Mouse (Mus musculus): Measurements from ENCODE around the gene Ccdc74a. TPM values are rescaled to one million over a fixed set of nuclear protein-coding genes. Genes with fewer than 3 reads are reported as not detected.

Gene Ccdc74a
- polyA plus RNA-seq, 1 experiment from 2014 or later = 2.5 TPM

- Histone ChIP-seq H3K4me1 (replicated peaks) (peaks cover 48% of the 10 kb centered on the region), H3K9ac (no peak overlapping the region), H3K4me3 (replicated peaks) (no peak overlapping the region), H3K4me2 (no peak overlapping the region), H3K36me3 (replicated peaks) (peaks cover 55% of the 10 kb centered on the region), H3K9me3 (replicated peaks) (no peaks in the 10 kb centered on the region), H3K27ac (replicated peaks) (no peak overlapping the region), H3K27me3 (no peaks in the 10 kb centered on the region)
- WGBS (ENCODE audit: insufficient replicate concordance) = 80% methylated on average over 8 of the region's 8 CpGs
- no peak for ATAC-seq (ENCODE audit: insufficient read depth)
These were observed 4.0 kb upstream of the Ccdc74a start for GRCm38 (mm10) chr16:17642311-17642710.

DNA sequence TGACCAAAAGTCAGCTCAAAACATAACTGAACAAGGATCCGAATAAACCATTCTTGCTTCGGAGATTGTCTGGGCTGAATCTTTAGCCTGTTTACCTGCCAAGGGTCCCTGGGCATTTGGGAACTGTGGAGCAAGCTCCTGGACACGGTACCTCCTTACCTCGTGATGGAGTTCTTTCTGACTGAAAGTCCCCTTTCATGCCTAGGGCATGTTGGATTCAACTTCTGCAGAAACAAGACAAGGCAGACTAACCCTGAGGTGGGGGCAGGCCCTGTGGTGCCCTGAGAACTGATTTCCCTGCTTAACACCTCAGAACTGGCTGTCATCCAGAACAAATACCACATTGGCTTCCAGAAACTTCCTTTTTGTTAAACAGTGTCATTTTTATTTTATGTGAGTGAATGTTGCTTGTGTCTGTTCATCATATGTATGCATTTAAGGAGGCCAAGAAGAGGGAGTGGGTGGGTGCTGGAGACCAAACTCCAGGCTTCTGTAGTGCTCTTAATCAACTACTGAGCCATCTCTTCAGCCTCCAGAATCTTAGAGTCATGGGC is 2.8 kb upstream of the Ccdc74a start:
- Histone ChIP-seq H3K27ac (replicated peaks) (no peak overlapping the region), H3K9ac (no peak overlapping the region), H3K27me3 (no peaks in the 10 kb centered on the region), H3K4me1 (replicated peaks) (peaks cover 42% of the 10 kb centered on the region), H3K36me3 (replicated peaks) (peaks cover 49% of the 10 kb centered on the region), H3K9me3 (replicated peaks) (no peaks in the 10 kb centered on the region), H3K4me2 (no peak overlapping the region), H3K4me3 (replicated peaks) (no peak overlapping the region)
- WGBS (ENCODE audit: insufficient replicate concordance) = 82% methylated on average over 4 of the region's 4 CpGs
- ATAC-seq (ENCODE audit: insufficient read depth) = no peak

GRCm38 (mm10) chr16:17647156-17647555 is 886 bp downstream of the Ccdc74a start:
- H3K4me1 ChIP-seq (replicated peaks) = peaks cover 30% of the 10 kb centered on the region
- H3K9me3 ChIP-seq (replicated peaks) = no peaks in the 10 kb centered on the region
- H3K27me3 ChIP-seq = no peaks in the 10 kb centered on the region
- peak overlapping the region; percentile 62; the same call in 1 of the 2 replicates for H3K9ac ChIP-seq
- 0 out of 2 replicates have a peak overlapping the region, but pooled peaks have one; percentile 71 for H3K27ac ChIP-seq (replicated peaks)
- peak overlapping the region; percentile 58 for H3K4me3 ChIP-seq (replicated peaks)
- H3K4me2 ChIP-seq = peak overlapping the region; percentile 94
- ATAC-seq (ENCODE audit: insufficient read depth) = no peak
- WGBS (ENCODE audit: insufficient replicate concordance) = 50% methylated on average over 1 of the region's 1 CpGs
- H3K36me3 ChIP-seq (replicated peaks) = peaks cover 34% of the 10 kb centered on the region

GRCm38 (mm10) chr16:17647566-17648340 is 1.5 kb downstream of the Ccdc74a start:
- H3K36me3 ChIP-seq (replicated peaks) = peaks cover 34% of the 10 kb centered on the region
- H3K27ac ChIP-seq (replicated peaks) = no peak overlapping the region
- 0 out of 2 replicates have a peak overlapping the region, but pooled peaks have one; percentile 94 for H3K4me2 ChIP-seq
- H3K9ac ChIP-seq = no peak overlapping the region
- peaks cover 30% of the 10 kb centered on the region for H3K4me1 ChIP-seq (replicated peaks)
- no peaks in the 10 kb centered on the region for H3K27me3 ChIP-seq
- WGBS (ENCODE audit: insufficient replicate concordance) = 91% methylated on average over 10 of the region's 10 CpGs
- no peak overlapping the region for H3K4me3 ChIP-seq (replicated peaks)
- no peaks in the 10 kb centered on the region for H3K9me3 ChIP-seq (replicated peaks)
- no peak for ATAC-seq (ENCODE audit: insufficient read depth)

GRCm38 (mm10) chr16:17649925-17650605 is 3.8 kb downstream of the Ccdc74a start:
- Histone ChIP-seq H3K27me3 (no peaks in the 10 kb centered on the region), H3K9ac (no peak overlapping the region), H3K4me3 (replicated peaks) (no peak overlapping the region), H3K4me2 (no peak overlapping the region), H3K27ac (replicated peaks) (no peak overlapping the region), H3K36me3 (replicated peaks) (peaks cover 49% of the 10 kb centered on the region), H3K4me1 (replicated peaks) (peaks cover 28% of the 10 kb centered on the region), H3K9me3 (replicated peaks) (no peaks in the 10 kb centered on the region)
- WGBS (ENCODE audit: insufficient replicate concordance) = 76% methylated on average over 16 of the region's 16 CpGs
- ATAC-seq (ENCODE audit: insufficient read depth) = no peak

- Histone ChIP-seq H3K9me3 (replicated peaks) (no peaks in the 10 kb centered on the region), H3K9ac (no peak overlapping the region), H3K4me2 (no peak overlapping the region), H3K4me1 (replicated peaks) (peaks cover 21% of the 10 kb centered on the region), H3K4me3 (replicated peaks) (no peak overlapping the region), H3K36me3 (replicated peaks) (peaks cover 55% of the 10 kb centered on the region), H3K27me3 (no peaks in the 10 kb centered on the region), H3K27ac (replicated peaks) (no peak overlapping the region)
- no peak for ATAC-seq (ENCODE audit: insufficient read depth)
- WGBS (ENCODE audit: insufficient replicate concordance) = 77% methylated on average over 1 of the region's 1 CpGs
These were observed 4.4 kb downstream of the Ccdc74a start for GRCm38 (mm10) chr16:17650711-17651110.

GRCm38 (mm10) chr16:17652607-17653006 is 6.3 kb downstream of the Ccdc74a start:
- Histone ChIP-seq H3K4me3 (replicated peaks) (no peak overlapping the region), H3K27ac (replicated peaks) (no peak overlapping the region), H3K36me3 (replicated peaks) (peaks cover 60% of the 10 kb centered on the region), H3K9ac (no peak overlapping the region), H3K4me2 (no peak overlapping the region), H3K9me3 (replicated peaks) (no peaks in the 10 kb centered on the region), H3K27me3 (no peaks in the 10 kb centered on the region), H3K4me1 (replicated peaks) (peaks cover 8% of the 10 kb centered on the region)
- 84% methylated on average over 4 of the region's 4 CpGs for WGBS (ENCODE audit: insufficient replicate concordance)
- no peak for ATAC-seq (ENCODE audit: insufficient read depth)

DNA sequence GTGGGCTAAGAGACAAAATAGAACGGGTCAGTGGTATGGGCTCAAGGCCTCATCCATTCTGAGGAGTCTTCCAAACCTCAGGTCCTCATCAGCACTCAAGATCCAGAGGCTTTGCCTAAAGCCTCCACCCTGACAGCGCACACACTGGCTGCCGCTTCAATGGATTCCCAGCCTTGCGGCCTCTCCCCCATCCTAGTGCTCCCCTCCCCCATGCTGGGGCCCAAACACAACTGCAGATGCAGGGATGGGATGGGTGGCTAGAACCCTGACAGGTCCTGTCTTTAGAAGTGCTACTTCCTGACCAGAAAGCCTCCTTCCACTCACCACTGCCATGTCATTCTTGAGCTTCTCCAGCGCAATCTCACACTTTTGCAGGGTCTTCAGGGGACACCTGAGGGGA is 7.3 kb downstream of the Ccdc74a start:
- Histone ChIP-seq H3K9ac (no peak overlapping the region), H3K27me3 (no peaks in the 10 kb centered on the region), H3K27ac (replicated peaks) (no peak overlapping the region), H3K4me1 (replicated peaks) (0 out of 2 replicates have a peak, but pooled peaks cover 4% of the 10 kb centered on the region), H3K9me3 (replicated peaks) (no peaks in the 10 kb centered on the region), H3K4me3 (replicated peaks) (no peak overlapping the region), H3K36me3 (replicated peaks) (peaks cover 68% of the 10 kb centered on the region), H3K4me2 (no peak overlapping the region)
- ATAC-seq (ENCODE audit: insufficient read depth) = no peak
- WGBS (ENCODE audit: insufficient replicate concordance) = 87% methylated on average over 5 of the region's 5 CpGs

- 77% methylated on average over 4 of the region's 4 CpGs for WGBS (ENCODE audit: insufficient replicate concordance)
- Histone ChIP-seq H3K36me3 (replicated peaks) (peaks cover 70% of the 10 kb centered on the region), H3K4me2 (no peak overlapping the region), H3K9ac (no peak overlapping the region), H3K27ac (replicated peaks) (no peak overlapping the region), H3K4me1 (replicated peaks) (0 out of 2 replicates have a peak, but pooled peaks cover 4% of the 10 kb centered on the region), H3K9me3 (replicated peaks) (no peaks in the 10 kb centered on the region), H3K27me3 (no peaks in the 10 kb centered on the region), H3K4me3 (replicated peaks) (no peak overlapping the region)
- no peak for ATAC-seq (ENCODE audit: insufficient read depth)
These were observed 8.0 kb downstream of the Ccdc74a start for GRCm38 (mm10) chr16:17654188-17654795.

DNA sequence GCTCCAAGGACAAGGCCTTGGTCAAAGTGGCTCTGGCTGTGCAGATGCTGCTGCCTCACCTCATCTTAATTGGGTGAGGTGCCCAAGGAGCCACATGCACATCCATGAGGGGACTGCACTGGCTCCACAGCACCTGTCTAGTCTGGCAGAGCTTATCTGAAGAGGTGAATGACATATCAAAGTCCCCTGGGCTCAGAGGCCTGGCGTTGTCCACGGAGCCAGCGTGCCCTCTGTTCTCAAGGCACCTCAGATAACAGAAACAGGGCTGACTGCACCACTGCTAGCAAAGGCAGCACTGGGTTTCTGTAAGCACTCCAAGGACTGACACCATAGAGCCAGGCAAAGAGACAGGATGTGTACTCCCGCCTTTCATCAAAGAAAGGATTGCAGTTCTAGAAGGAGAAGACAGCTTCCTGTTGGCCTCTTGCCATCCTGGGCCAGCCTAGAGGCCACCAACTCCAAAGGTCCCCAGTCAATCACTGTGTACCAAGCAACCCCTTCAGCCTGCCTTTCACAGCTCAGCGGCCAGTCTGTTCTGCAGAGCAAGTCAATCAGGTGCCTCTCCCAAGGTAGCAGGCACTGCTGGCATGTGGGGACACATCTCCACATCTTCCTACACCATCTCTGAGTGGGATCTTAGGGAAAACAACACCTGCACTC is 10.1 kb downstream of the Ccdc74a start:
- ATAC-seq (ENCODE audit: insufficient read depth) = no peak
- Histone ChIP-seq H3K27ac (replicated peaks) (no peak overlapping the region), H3K4me3 (replicated peaks) (no peak overlapping the region), H3K4me1 (replicated peaks) (0 out of 2 replicates have a peak, but pooled peaks cover 4% of the 10 kb centered on the region), H3K36me3 (replicated peaks) (peaks cover 72% of the 10 kb centered on the region), H3K4me2 (no peak overlapping the region), H3K27me3 (no peaks in the 10 kb centered on the region), H3K9me3 (replicated peaks) (no peaks in the 10 kb centered on the region), H3K9ac (no peak overlapping the region)
- WGBS (ENCODE audit: insufficient replicate concordance) = 56% methylated on average over 5 of the region's 5 CpGs

Data from liver, embryonic 15.5 days (tissue).